Mouse (Mus musculus) embryonic facial prominence, embryonic 10.5 days (tissue): Measurements from ENCODE around the gene Nfkb1. TPM values are rescaled to one million over a fixed set of nuclear protein-coding genes. Genes with fewer than 3 reads are reported as not detected.

Source experiments
- DNase-seq: peaks from one replicate; pipeline ENCODE4 v3.0.0-alpha.2; 2017; ENCODE audit warnings: low spot score
- H3K27ac ChIP-seq: fragments of 300-500 bp; sonication (generic); replicated peaks from 2 replicates; pipeline ENCODE4 v1.5.1; 2016; ENCODE audit warnings: mild to moderate bottlenecking
- H3K27me3 ChIP-seq: fragments of 300-500 bp; sonication (generic); replicated peaks from 2 replicates; pipeline ENCODE4 v1.6.1; 2016; ENCODE audit warnings: low read depth, mild to moderate bottlenecking; ENCODE audit not compliant: poor library complexity, severe bottlenecking
- H3K36me3 ChIP-seq: fragments of 300-500 bp; sonication (generic); replicated peaks from 2 replicates; pipeline ENCODE4 v1.6.1; 2016; ENCODE audit warnings: mild to moderate bottlenecking, moderate library complexity
- H3K4me1 ChIP-seq: fragments of 300-500 bp; sonication (generic); 2 replicates; pipeline ENCODE4 v1.6.1; 2016
- H3K4me3 ChIP-seq: fragments of 300-500 bp; sonication (generic); 2 replicates; pipeline ENCODE4 v1.5.1; 2016; ENCODE audit warnings: mild to moderate bottlenecking, moderate library complexity
- H3K9me3 ChIP-seq: fragments of 300-500 bp; sonication (generic); 2 replicates; pipeline ENCODE4 v1.6.1; 2016; ENCODE audit warnings: mild to moderate bottlenecking
- WGBS: fragments of 180-500 bp; shearing (Covaris S2); methylation state at CpG from one replicate; pipeline ENCODE4 v1.1.7; 2016; 5-methylcytosine and 5-hydroxymethylcytosine counted together
- polyA plus RNA-seq: library from polyadenylated mRNA; unstranded; fragments of >200 nt; fragmentation: Nextera tagmentation; extraction: Ambion mirVana; gene quantifications from 2 replicates; pipeline ENCODE4 v1.2.1, GENCODE M21; 2016

Gene Nfkb1
- polyA plus RNA-seq = 12.7 and 13.3 TPM in 2 replicates

GRCm38 (mm10) chr3:135691191-135692131 is at the start of gene Nfkb1:
TSS of gene Nfkb1 (minus strand) at chr3:135691547.
- peak within 1 kb of the TSS; percentile 87 for H3K4me3 ChIP-seq
- peak within 1 kb of the TSS; percentile 98 for H3K27ac ChIP-seq
- H3K27me3 ChIP-seq = peaks cover 11% of the 10 kb centered on the region; the same call in 1 of the 2 replicates
- WGBS = 4% methylated on average over 102 of the region's 102 CpGs
- H3K36me3 ChIP-seq = peaks cover 10% of the 10 kb centered on the region
- H3K9me3 ChIP-seq = peaks cover 5% of the 10 kb centered on the region; the same call in 1 of the 2 replicates
- peaks cover 49% of the 10 kb centered on the region for H3K4me1 ChIP-seq
- peak; percentile 73 for DNase-seq

GRCm38 (mm10) chr3:135740711-135741110 is 49.4 kb upstream of the Nfkb1 start:
- no peak overlapping the region for H3K4me3 ChIP-seq
- H3K4me1 ChIP-seq = no peaks in the 10 kb centered on the region
- DNase-seq = no peak
- H3K36me3 ChIP-seq = no peaks in the 10 kb centered on the region
- H3K27ac ChIP-seq = no peak overlapping the region
- no peaks in the 10 kb centered on the region for H3K27me3 ChIP-seq
- 86% methylated on average over 8 of the region's 8 CpGs for WGBS
- no peaks in the 10 kb centered on the region for H3K9me3 ChIP-seq

GRCm38 (mm10) chr3:135734736-135735135 is 43.4 kb upstream of the Nfkb1 start:
- Histone ChIP-seq H3K9me3 (no peaks in the 10 kb centered on the region), H3K27me3 (no peaks in the 10 kb centered on the region), H3K36me3 (no peaks in the 10 kb centered on the region), H3K4me3 (no peak overlapping the region), H3K4me1 (no peaks in the 10 kb centered on the region), H3K27ac (no peak overlapping the region)
- DNase-seq = no peak
- 76% methylated on average over 1 of the region's 1 CpGs for WGBS

GRCm38 (mm10) chr3:135732747-135733445 is 41.5 kb upstream of the Nfkb1 start:
- H3K27me3 ChIP-seq = no peaks in the 10 kb centered on the region
- H3K9me3 ChIP-seq = no peaks in the 10 kb centered on the region
- WGBS = 87% methylated on average over 10 of the region's 10 CpGs
- no peak overlapping the region for H3K27ac ChIP-seq
- DNase-seq = no peak
- H3K36me3 ChIP-seq = no peaks in the 10 kb centered on the region
- no peaks in the 10 kb centered on the region for H3K4me1 ChIP-seq
- no peak overlapping the region for H3K4me3 ChIP-seq

- Histone ChIP-seq H3K9me3 (no peaks in the 10 kb centered on the region), H3K27me3 (no peaks in the 10 kb centered on the region), H3K4me1 (no peaks in the 10 kb centered on the region), H3K27ac (no peak overlapping the region), H3K36me3 (no peaks in the 10 kb centered on the region), H3K4me3 (no peak overlapping the region)
- WGBS = 38% methylated on average over 17 of the region's 17 CpGs
- peak; percentile 85 for DNase-seq
These were observed 40.1 kb upstream of the Nfkb1 start for GRCm38 (mm10) chr3:135731292-135732047.

- no peaks in the 10 kb centered on the region for H3K36me3 ChIP-seq
- DNase-seq = no peak
- H3K27ac ChIP-seq = no peak overlapping the region
- H3K9me3 ChIP-seq = no peaks in the 10 kb centered on the region
- no peaks in the 10 kb centered on the region for H3K27me3 ChIP-seq
- no peaks in the 10 kb centered on the region for H3K4me1 ChIP-seq
- 61% methylated on average over 9 of the region's 9 CpGs for WGBS
- no peak overlapping the region for H3K4me3 ChIP-seq
These were observed 39.4 kb upstream of the Nfkb1 start for GRCm38 (mm10) chr3:135730790-135731189.

- H3K36me3 ChIP-seq = no peaks in the 10 kb centered on the region
- DNase-seq = no peak
- no peaks in the 10 kb centered on the region for H3K4me1 ChIP-seq
- H3K9me3 ChIP-seq = no peaks in the 10 kb centered on the region
- H3K4me3 ChIP-seq = no peak overlapping the region
- no peak overlapping the region for H3K27ac ChIP-seq
- no peaks in the 10 kb centered on the region for H3K27me3 ChIP-seq
- WGBS = 76% methylated on average over 5 of the region's 5 CpGs
These were observed 38.2 kb upstream of the Nfkb1 start for GRCm38 (mm10) chr3:135729575-135729974.

GRCm38 (mm10) chr3:135728900-135729299 is 37.6 kb upstream of the Nfkb1 start:
- H3K36me3 ChIP-seq = no peaks in the 10 kb centered on the region
- no peaks in the 10 kb centered on the region for H3K4me1 ChIP-seq
- 76% methylated on average over 6 of the region's 6 CpGs for WGBS
- no peaks in the 10 kb centered on the region for H3K27me3 ChIP-seq
- H3K9me3 ChIP-seq = no peaks in the 10 kb centered on the region
- no peak overlapping the region for H3K4me3 ChIP-seq
- no peak for DNase-seq
- no peak overlapping the region for H3K27ac ChIP-seq

GRCm38 (mm10) chr3:135727339-135727738 is 36.0 kb upstream of the Nfkb1 start:
- no peaks in the 10 kb centered on the region for H3K4me1 ChIP-seq
- no peak overlapping the region for H3K27ac ChIP-seq
- WGBS = 91% methylated on average over 10 of the region's 10 CpGs
- H3K9me3 ChIP-seq = no peaks in the 10 kb centered on the region
- H3K27me3 ChIP-seq = no peaks in the 10 kb centered on the region
- no peak for DNase-seq
- H3K4me3 ChIP-seq = no peak overlapping the region
- no peaks in the 10 kb centered on the region for H3K36me3 ChIP-seq

GRCm38 (mm10) chr3:135726521-135727275 is 35.4 kb upstream of the Nfkb1 start:
- H3K36me3 ChIP-seq = no peaks in the 10 kb centered on the region
- no peaks in the 10 kb centered on the region for H3K27me3 ChIP-seq
- H3K4me3 ChIP-seq = no peak overlapping the region
- H3K9me3 ChIP-seq = no peaks in the 10 kb centered on the region
- 89% methylated on average over 7 of the region's 7 CpGs for WGBS
- no peaks in the 10 kb centered on the region for H3K4me1 ChIP-seq
- H3K27ac ChIP-seq = no peak overlapping the region
- no peak for DNase-seq

GRCm38 (mm10) chr3:135726023-135726422 is 34.7 kb upstream of the Nfkb1 start:
- no peaks in the 10 kb centered on the region for H3K4me1 ChIP-seq
- 85% methylated on average over 15 of the region's 15 CpGs for WGBS
- no peaks in the 10 kb centered on the region for H3K27me3 ChIP-seq
- no peaks in the 10 kb centered on the region for H3K36me3 ChIP-seq
- DNase-seq = no peak
- H3K27ac ChIP-seq = no peak overlapping the region
- no peak overlapping the region for H3K4me3 ChIP-seq
- no peaks in the 10 kb centered on the region for H3K9me3 ChIP-seq

- 87% methylated on average over 2 of the region's 2 CpGs for WGBS
- Histone ChIP-seq H3K27ac (no peak overlapping the region), H3K9me3 (no peaks in the 10 kb centered on the region), H3K4me1 (no peaks in the 10 kb centered on the region), H3K36me3 (no peaks in the 10 kb centered on the region), H3K27me3 (no peaks in the 10 kb centered on the region), H3K4me3 (no peak overlapping the region)
- no peak for DNase-seq
These were observed 30.8 kb upstream of the Nfkb1 start for GRCm38 (mm10) chr3:135722104-135722503.
